Mouse (Mus musculus) activated CD4-positive, CD25-positive, alpha-beta regulatory T cell (primary cell): ENCODE results near the gene Kcnip4. TPM values are rescaled to one million over a fixed set of nuclear protein-coding genes. Genes with fewer than 3 reads are reported as not detected.

Source experiments
- polyA plus RNA-seq, 2 experiments: library from polyadenylated mRNA; unstranded; fragments of 100-300 nt; shearing (Covaris generic); gene quantifications; one replicate each; pipeline ENCODE4 v1.2.1; 2017

Kcnip4 gene
- 1 to 10 TPM in 1 of 2 experiments, under 1 TPM in 1; 0.39 to 1.3 TPM for polyA plus RNA-seq

GRCm38 (mm10) chr5:49524394-49525241, at the start of gene Kcnip4:
Gene Kcnip4, minus strand, starts transcription at chr5:49524907.

